ENCODE assay signal across 10 mouse cellular contexts in the genomic region with DNA sequence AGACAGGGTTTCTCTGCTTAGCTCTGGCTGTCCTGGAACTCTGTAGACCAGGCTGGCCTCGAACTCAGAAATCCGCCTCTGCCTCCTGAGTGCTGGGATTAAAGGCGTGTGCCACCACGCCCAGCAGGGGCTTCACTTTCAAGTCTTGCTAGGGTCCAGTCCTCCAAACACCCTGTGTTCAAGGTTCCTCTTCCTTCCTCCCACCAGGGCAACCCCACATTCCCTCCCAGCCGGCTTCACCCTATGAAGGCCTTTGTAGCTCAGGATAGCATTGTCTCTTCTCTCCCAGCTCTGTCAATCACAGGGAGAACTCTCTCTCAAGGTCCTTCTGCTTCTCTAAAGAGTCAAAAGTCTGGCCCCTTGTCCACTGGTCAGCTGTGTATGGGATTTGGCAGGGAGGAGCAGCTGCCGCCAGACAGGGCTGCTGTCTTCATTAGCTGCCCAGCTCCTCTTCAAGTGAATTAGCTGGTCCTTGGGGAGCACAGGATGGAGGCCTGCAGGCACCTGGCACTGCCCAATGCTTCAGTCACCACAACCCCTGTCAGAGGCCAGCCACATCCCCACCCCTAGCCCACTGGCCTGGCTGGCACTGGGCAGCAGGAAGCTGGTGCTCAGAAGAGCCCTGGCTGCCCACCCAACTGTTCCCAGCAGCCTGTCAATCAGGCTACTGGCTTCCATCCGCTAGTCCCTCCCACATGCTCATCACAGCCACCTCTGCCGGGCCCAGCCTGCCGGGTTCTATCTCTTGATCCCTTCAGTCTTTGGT. TPM values are rescaled to one million over a fixed set of nuclear protein-coding genes. Genes with fewer than 3 reads are reported as not detected.
A peak's percentile ranks its signal among the peaks of the same experiment; 100 is the strongest.
DNase-seq lines count a peak whose midpoint lies in the region; ATAC-seq and TF ChIP-seq lines count a peak whose summit lies in the region.
"Had no signal": no experiment of that assay in that cellular context is flagged by ENCODE, and none has a peak within 500 bp of the region (broad histone marks: within the 10 kb centered on the region; RNA-seq: fewer than 3 reads in every experiment).

No protein-coding gene starts in this region.

- H3K9me3 ChIP-seq in intestine, embryonic 14.5 days (ENCODE audit: control insufficient read depth, low read length) = no peaks in the 10 kb centered on the region
- no peaks in the 10 kb centered on the region for H3K9me3 ChIP-seq in intestine, postnatal 0 days (ENCODE audit: control insufficient read depth)
- H3K9me3 ChIP-seq in hindbrain, embryonic 11.5 days (ENCODE audit: control insufficient read depth, low read length) = no peaks in the 10 kb centered on the region

- H3K79me2 ChIP-seq in myocyte (ENCODE audit: control insufficient read depth, insufficient read depth) = no peaks in the 10 kb centered on the region

- no peak for TF ChIP-seq CTCF in intestine, postnatal 0 days (IDR thresholded peaks at IDR 0.05; ENCODE audit: low read depth)

- H3K4me1 ChIP-seq in intestine, embryonic 14.5 days (replicated peaks; ENCODE audit: control insufficient read depth, insufficient read depth, low read length) = peaks cover 4% of the 10 kb centered on the region; the same call in 1 of the 2 replicates
- H3K4me1 ChIP-seq in intestine, postnatal 0 days (replicated peaks; ENCODE audit: control insufficient read depth, insufficient read depth, low read length) = no peaks in the 10 kb centered on the region; the same call in 1 of the 2 replicates
- 0 out of 2 replicates have a peak, but pooled peaks cover 2% of the 10 kb centered on the region for H3K4me1 ChIP-seq in hindbrain, embryonic 11.5 days (replicated peaks; ENCODE audit: control insufficient read depth, insufficient read depth, low read length)

- no peak overlapping the region for H3K4me3 ChIP-seq in intestine, embryonic 14.5 days (ENCODE audit: low read depth, low read length)
- H3K4me3 ChIP-seq in intestine, postnatal 0 days (ENCODE audit: low read depth, low read length) = no peak overlapping the region
- no peak overlapping the region for H3K4me3 ChIP-seq in hindbrain, embryonic 11.5 days (ENCODE audit: low read depth, low read length)
- no peak overlapping the region for H3K4me3 ChIP-seq in myocyte

- H3K27ac ChIP-seq in intestine, embryonic 14.5 days (ENCODE audit: low read depth) = no peak overlapping the region
- H3K27ac ChIP-seq in intestine, postnatal 0 days (ENCODE audit: low read depth, low read length) = no peak overlapping the region
- peak overlapping the region; percentile 75 for H3K27ac ChIP-seq in hindbrain, embryonic 11.5 days (ENCODE audit: low read depth, low read length)

- 67% methylated on average over 9 of the region's 9 CpGs for WGBS in intestine, embryonic 14.5 days
- 78% methylated on average over 9 of the region's 9 CpGs for WGBS in intestine, postnatal 0 days
- 48% methylated on average over 9 of the region's 9 CpGs for WGBS in hindbrain, embryonic 11.5 days

- no peak for TF ChIP-seq POLR2A in myocyte (IDR thresholded peaks at IDR 0.05; ENCODE audit: insufficient read length, low read depth)

- no peak overlapping the region for H3K4me2 ChIP-seq in intestine, embryonic 14.5 days (ENCODE audit: low read length)
- H3K4me2 ChIP-seq in intestine, postnatal 0 days (replicated peaks; ENCODE audit: low read depth) = no peak overlapping the region
- no peak overlapping the region for H3K4me2 ChIP-seq in hindbrain, embryonic 11.5 days (replicated peaks; ENCODE audit: low read depth, low read length)
- no peak overlapping the region for H3K4me2 ChIP-seq in myocyte (ENCODE audit: low read depth)

- H3K27me3 ChIP-seq in intestine, embryonic 14.5 days (replicated peaks; ENCODE audit: control insufficient read depth, insufficient read depth, low read length) = no peaks in the 10 kb centered on the region
- no peaks in the 10 kb centered on the region for H3K27me3 ChIP-seq in intestine, postnatal 0 days (replicated peaks; ENCODE audit: control insufficient read depth, insufficient read depth, low read length)
- no peaks in the 10 kb centered on the region for H3K27me3 ChIP-seq in hindbrain, embryonic 11.5 days (ENCODE audit: control insufficient read depth, insufficient read depth, low read length)
- no peaks in the 10 kb centered on the region for H3K27me3 ChIP-seq in myocyte (ENCODE audit: control insufficient read depth, insufficient read depth, insufficient read length)

- 0 out of 2 replicates have a peak, but pooled peaks have one; percentile 13 for ATAC-seq in intestine, embryonic 14.5 days (replicated peaks; ENCODE audit: low FRiP score, low TSS enrichment, low read depth)
- ATAC-seq in intestine, postnatal 0 days = no peak
- peak; percentile 48 for ATAC-seq in hindbrain, embryonic 11.5 days (ENCODE audit: low FRiP score)
- ATAC-seq: lung, postnatal 0 days had no signal

- no peak overlapping the region for H3ac ChIP-seq in myocyte (ENCODE audit: control insufficient read depth, insufficient read length)

- DNase-seq in intestine, embryonic 14.5 days (ENCODE audit: low spot score) = no peak
- peak; percentile 96 for DNase-seq in MN1 (ENCODE audit: low spot score)
- peak; percentile 48 for DNase-seq in hindbrain, embryonic 11.5 days (ENCODE audit: low spot score)
- DNase-seq in spleen, postnatal 10 days (ENCODE audit: low spot score in 2 of 2) = no peak
- no peak for DNase-seq in left cerebral cortex, adult 8-10 months (ENCODE audit: low spot score in 2 of 2)
- DNase-seq in adrenal gland, postnatal 25 days = no peak
- DNase-seq: right cerebral cortex, postnatal 4 days had no signal

- no peak overlapping the region for H3K9ac ChIP-seq in intestine, embryonic 14.5 days (ENCODE audit: low read length)
- no peak overlapping the region for H3K9ac ChIP-seq in intestine, postnatal 0 days (ENCODE audit: low read depth, low read length)
- 0 out of 2 replicates have a peak overlapping the region, but pooled peaks have one; percentile 4 for H3K9ac ChIP-seq in hindbrain, embryonic 11.5 days (ENCODE audit: low read depth, low read length)

- H3K36me3 ChIP-seq in intestine, embryonic 14.5 days (ENCODE audit: control insufficient read depth, insufficient read depth, low read length) = no peaks in the 10 kb centered on the region
- no peaks in the 10 kb centered on the region for H3K36me3 ChIP-seq in intestine, postnatal 0 days (ENCODE audit: control insufficient read depth, insufficient read depth)
- H3K36me3 ChIP-seq in hindbrain, embryonic 11.5 days (ENCODE audit: control insufficient read depth, insufficient read depth, low read length) = no peaks in the 10 kb centered on the region
- H3K36me3 ChIP-seq in myocyte (ENCODE audit: control insufficient read depth, insufficient read depth) = no peaks in the 10 kb centered on the region

TF ChIP-seq in myocyte, 11 proteins besides CTCF, POLR2A, EP300 and RAD21:
- TF ChIP-seq SRF (IDR thresholded peaks at IDR 0.05; ENCODE audit: control insufficient read depth, insufficient read length, low read depth) = no peak
- peak in 2 of 3 experiments; percentile 63 to 73 for TF ChIP-seq MYOG (IDR thresholded peaks at IDR 0.05; ENCODE audit: control insufficient read depth in 1 of 3, insufficient read depth in 1 of 3, insufficient read length in 2 of 3, low read depth in 2 of 3)
- peak in 2 of 3 experiments; percentile 91 to 93 for TF ChIP-seq MYOD1 (IDR thresholded peaks at IDR 0.05; ENCODE audit: control insufficient read depth in 1 of 3, insufficient read length in 2 of 3, low read depth in 2 of 3)

RNA-seq across cellular contexts. Expression of gene Ptma, which starts 15.7 kb away (rescaled TPM):
- 2,795 and 2,826 TPM in 2 replicates for polyA plus RNA-seq in intestine, embryonic 14.5 days (2014; fragmentation: Nextera tagmentation; extraction: Ambion mirVana)
- polyA plus RNA-seq in intestine, postnatal 0 days (2015; fragmentation: Nextera tagmentation; extraction: Ambion mirVana) = 1,008 and 1,098 TPM in 2 replicates
- polyA plus RNA-seq in hindbrain, embryonic 11.5 days (2014; fragmentation: Nextera tagmentation; extraction: Ambion mirVana) = 3,351 and 3,402 TPM in 2 replicates
- 593 TPM for polyA plus RNA-seq in myocyte (2012; fragmentation: generic; extraction: Trizol)
- total RNA-seq in left cerebral cortex, adult 8-10 months (2022) = 100 to 1,000 TPM; 407 to 432 (median 416) TPM
- 556 and 574 TPM in 2 replicates for total RNA-seq in adrenal gland, postnatal 25 days (2021)

Comparison
In these comparisons a context has a peak if more than half of its experiments do, and no peak if none do; other contexts are left out.
1. DNase-seq: peak in MN1 (single experiment) and hindbrain, embryonic 11.5 days (single experiment); none in intestine, embryonic 14.5 days (single experiment), spleen, postnatal 10 days (0 of 2), left cerebral cortex, adult 8-10 months (0 of 2) and adrenal gland, postnatal 25 days (single experiment).